Mouse (Mus musculus): Measurements from ENCODE around the gene 2410131K14Rik. TPM values are rescaled to one million over a fixed set of nuclear protein-coding genes. Genes with fewer than 3 reads are reported as not detected.

The 2410131K14Rik gene
- polyA plus RNA-seq, 1 experiment, result 3.8 TPM

DNA sequence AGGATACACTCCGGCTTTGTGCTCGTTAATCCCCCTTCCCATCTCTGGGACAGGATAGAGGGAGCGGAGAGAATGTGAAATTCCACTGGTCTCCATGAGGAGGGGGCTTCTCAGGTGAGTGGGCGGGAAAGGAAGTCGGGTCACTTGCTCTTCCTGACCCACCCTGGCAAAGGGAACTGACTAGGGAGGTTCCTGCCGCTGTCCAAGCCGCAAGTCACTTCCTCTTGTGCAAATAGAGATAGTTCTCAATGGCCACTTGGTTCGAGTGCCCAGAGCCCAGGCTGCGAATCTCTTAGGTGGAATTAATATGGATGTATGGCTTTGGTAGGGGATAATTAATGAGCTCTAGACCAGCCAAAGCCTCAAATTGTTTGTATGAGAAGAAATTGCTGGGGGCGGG is 15.0 kb downstream of the 2410131K14Rik start:
- Histone ChIP-seq H3K4me1 (ENCODE audit: control insufficient read depth, insufficient read depth, insufficient read length, low read length) (no peaks in the 10 kb centered on the region), H3K27me3 (ENCODE audit: control insufficient read depth, insufficient read depth, low read length) (no peaks in the 10 kb centered on the region), H3K36me3 (ENCODE audit: control insufficient read depth, insufficient read depth, low read length) (peaks cover 46% of the 10 kb centered on the region), H3K4me3 (ENCODE audit: low read depth, low read length) (no peak overlapping the region), H3K27ac (ENCODE audit: insufficient read depth, low read depth, low read length) (no peak overlapping the region)
- TF ChIP-seq POLR2A (IDR thresholded peaks at IDR 0.05; ENCODE audit: low read depth, low read length) (no peak), CTCF (IDR thresholded peaks at IDR 0.05; ENCODE audit: extremely low read depth, insufficient read length, insufficient replicate concordance, low read depth, low read length) (no peak)
- WGBS, result 82% methylated on average over 10 of the region's 10 CpGs

DNA sequence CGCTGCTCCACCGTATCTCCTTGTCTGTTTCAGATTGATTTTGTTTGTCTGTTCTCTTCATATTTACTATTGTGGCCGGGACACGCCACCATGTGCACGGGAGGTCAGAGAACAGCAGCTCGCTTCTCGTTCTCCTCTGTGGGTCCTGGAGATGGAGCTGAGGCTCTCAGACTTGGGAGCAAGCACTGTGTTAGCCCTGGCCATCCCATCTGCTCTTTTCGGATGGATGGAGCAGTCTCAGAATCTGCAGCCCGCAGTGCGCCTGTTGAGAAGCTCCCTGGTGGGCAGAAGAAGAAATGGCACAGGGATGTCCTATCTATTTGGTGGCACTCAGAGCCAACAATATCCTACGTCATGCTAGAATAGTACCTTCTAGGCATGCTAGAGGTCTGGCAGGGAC is 15.6 kb downstream of the 2410131K14Rik start:
- H3K4me1 ChIP-seq (ENCODE audit: control insufficient read depth, insufficient read depth, insufficient read length, low read length), result no peaks in the 10 kb centered on the region
- 91% methylated on average over 11 of the region's 11 CpGs for WGBS
- H3K27me3 ChIP-seq (ENCODE audit: control insufficient read depth, insufficient read depth, low read length), result no peaks in the 10 kb centered on the region
- H3K36me3 ChIP-seq (ENCODE audit: control insufficient read depth, insufficient read depth, low read length), result peaks cover 46% of the 10 kb centered on the region
- H3K27ac ChIP-seq (ENCODE audit: insufficient read depth, low read depth, low read length), result no peak overlapping the region
- TF ChIP-seq CTCF (IDR thresholded peaks at IDR 0.05; ENCODE audit: extremely low read depth, insufficient read length, insufficient replicate concordance, low read depth, low read length) (no peak), POLR2A (IDR thresholded peaks at IDR 0.05; ENCODE audit: low read depth, low read length) (no peak)
- no peak overlapping the region for H3K4me3 ChIP-seq (ENCODE audit: low read depth, low read length)

DNA sequence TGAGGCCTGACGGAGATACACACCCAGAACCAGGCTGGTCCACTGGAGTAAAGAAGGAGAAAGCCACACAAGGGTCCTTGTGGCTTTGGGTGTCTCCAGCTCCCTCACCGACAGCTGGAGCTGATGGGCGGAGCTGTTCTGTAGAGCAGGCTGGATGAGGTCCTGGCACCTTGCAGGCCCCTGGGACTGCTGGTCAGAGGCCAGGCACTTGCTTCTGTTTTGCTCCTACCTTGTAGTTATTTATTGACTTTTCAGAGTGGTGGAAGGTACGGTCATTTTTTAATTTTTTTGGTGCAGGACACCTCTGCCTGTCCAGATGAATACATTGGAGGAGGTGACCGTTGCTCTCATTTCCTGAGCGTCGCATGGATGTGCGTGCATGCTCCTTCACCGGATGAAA is 16.2 kb downstream of the 2410131K14Rik start:
- no peaks in the 10 kb centered on the region for H3K4me1 ChIP-seq (ENCODE audit: control insufficient read depth, insufficient read depth, insufficient read length, low read length)
- no peak overlapping the region for H3K27ac ChIP-seq (ENCODE audit: insufficient read depth, low read depth, low read length)
- no peak overlapping the region for H3K4me3 ChIP-seq (ENCODE audit: low read depth, low read length)
- H3K27me3 ChIP-seq (ENCODE audit: control insufficient read depth, insufficient read depth, low read length), result no peaks in the 10 kb centered on the region
- whole genome bisulfite sequencing, result 91% methylated on average over 9 of the region's 9 CpGs
- H3K36me3 ChIP-seq (ENCODE audit: control insufficient read depth, insufficient read depth, low read length), result peaks cover 46% of the 10 kb centered on the region
- TF ChIP-seq POLR2A (IDR thresholded peaks at IDR 0.05; ENCODE audit: low read depth, low read length) (no peak), CTCF (IDR thresholded peaks at IDR 0.05; ENCODE audit: extremely low read depth, insufficient read length, insufficient replicate concordance, low read depth, low read length) (no peak)

DNA sequence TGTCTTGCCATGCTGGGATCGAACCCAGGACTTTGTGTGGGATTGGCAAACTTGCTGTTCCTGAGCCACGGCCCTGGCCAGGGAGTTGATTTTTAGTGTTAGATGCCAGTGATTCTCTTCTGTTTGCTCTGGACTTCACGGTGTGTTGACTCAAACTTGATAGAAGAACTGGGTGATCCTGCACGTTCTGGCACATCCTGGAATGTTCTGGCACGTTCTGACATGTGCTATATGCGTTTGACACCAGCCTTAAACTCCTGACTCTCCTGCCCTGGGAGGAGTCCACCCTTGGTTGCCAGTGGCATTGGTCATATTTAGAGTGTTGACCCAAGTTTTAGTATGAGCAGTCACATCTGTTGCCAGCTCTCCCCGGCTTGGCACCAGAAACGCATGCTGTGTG is 17.4 kb downstream of the 2410131K14Rik start:
- Histone ChIP-seq H3K27me3 (ENCODE audit: control insufficient read depth, insufficient read depth, low read length) (no peaks in the 10 kb centered on the region), H3K4me3 (ENCODE audit: low read depth, low read length) (no peak overlapping the region), H3K4me1 (ENCODE audit: control insufficient read depth, insufficient read depth, insufficient read length, low read length) (no peaks in the 10 kb centered on the region), H3K36me3 (ENCODE audit: control insufficient read depth, insufficient read depth, low read length) (peaks cover 39% of the 10 kb centered on the region), H3K27ac (ENCODE audit: insufficient read depth, low read depth, low read length) (no peak overlapping the region)
- TF ChIP-seq POLR2A (IDR thresholded peaks at IDR 0.05; ENCODE audit: low read depth, low read length), result no peak
- WGBS, result 81% methylated on average over 8 of the region's 8 CpGs

DNA sequence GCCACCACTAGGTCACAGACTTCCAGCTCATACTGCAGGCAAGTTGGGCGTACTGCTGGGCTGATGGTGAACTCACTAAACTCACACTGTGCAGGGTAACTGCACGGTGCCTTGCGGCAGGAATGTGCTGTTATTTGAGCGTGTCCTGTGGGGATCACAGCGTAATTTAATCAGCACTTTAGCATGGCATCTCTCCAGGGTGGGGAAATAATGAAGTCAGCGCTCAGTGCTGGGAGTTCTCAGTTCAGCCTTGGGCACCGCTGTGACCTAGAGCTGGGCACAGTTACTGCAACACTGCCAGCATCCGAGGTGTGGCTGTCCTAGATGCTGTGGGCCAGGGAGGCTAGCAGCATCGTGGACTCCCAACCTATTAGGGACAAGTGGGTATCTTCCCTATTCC is 19.3 kb downstream of the 2410131K14Rik start:
- H3K4me3 ChIP-seq (ENCODE audit: low read depth, low read length), result no peak overlapping the region
- H3K4me1 ChIP-seq (ENCODE audit: control insufficient read depth, insufficient read depth, insufficient read length, low read length), result no peaks in the 10 kb centered on the region
- peaks cover 26% of the 10 kb centered on the region for H3K36me3 ChIP-seq (ENCODE audit: control insufficient read depth, insufficient read depth, low read length)
- no peak overlapping the region for H3K27ac ChIP-seq (ENCODE audit: insufficient read depth, low read depth, low read length)
- no peak for TF ChIP-seq CTCF (IDR thresholded peaks at IDR 0.05; ENCODE audit: extremely low read depth, insufficient read length, insufficient replicate concordance, low read depth, low read length)
- TF ChIP-seq POLR2A (IDR thresholded peaks at IDR 0.05; ENCODE audit: low read depth, low read length), result no peak
- H3K27me3 ChIP-seq (ENCODE audit: control insufficient read depth, insufficient read depth, low read length), result no peaks in the 10 kb centered on the region
- 85% methylated on average over 9 of the region's 9 CpGs for WGBS

DNA sequence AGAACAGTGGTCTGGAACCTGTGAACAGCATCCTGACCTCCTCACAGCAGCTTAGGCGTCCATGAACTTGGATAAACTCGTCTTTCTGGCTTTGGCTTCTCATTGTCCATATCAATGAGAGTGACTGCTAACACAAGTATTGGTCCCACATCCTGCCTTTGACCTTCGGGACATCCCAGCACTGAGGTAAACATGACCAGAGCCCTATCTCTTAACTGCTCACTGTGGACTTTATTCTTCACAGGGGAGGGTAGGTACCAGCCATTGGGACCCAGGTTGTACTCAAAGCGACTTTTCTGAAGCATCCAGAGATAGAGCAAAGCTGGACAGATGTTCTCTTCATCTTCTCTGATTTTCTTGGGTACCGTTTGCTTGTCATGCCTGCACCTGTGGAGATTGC is 20.3 kb downstream of the 2410131K14Rik start:
- Histone ChIP-seq H3K36me3 (ENCODE audit: control insufficient read depth, insufficient read depth, low read length) (peaks cover 20% of the 10 kb centered on the region), H3K27ac (ENCODE audit: insufficient read depth, low read depth, low read length) (no peak overlapping the region), H3K4me3 (ENCODE audit: low read depth, low read length) (no peak overlapping the region), H3K27me3 (ENCODE audit: control insufficient read depth, insufficient read depth, low read length) (no peaks in the 10 kb centered on the region), H3K4me1 (ENCODE audit: control insufficient read depth, insufficient read depth, insufficient read length, low read length) (no peaks in the 10 kb centered on the region)
- TF ChIP-seq POLR2A (IDR thresholded peaks at IDR 0.05; ENCODE audit: low read depth, low read length), result no peak
- TF ChIP-seq CTCF (IDR thresholded peaks at IDR 0.05; ENCODE audit: extremely low read depth, insufficient read length, insufficient replicate concordance, low read depth, low read length), result no peak
- 71% methylated on average over 5 of the region's 5 CpGs for WGBS

DNA sequence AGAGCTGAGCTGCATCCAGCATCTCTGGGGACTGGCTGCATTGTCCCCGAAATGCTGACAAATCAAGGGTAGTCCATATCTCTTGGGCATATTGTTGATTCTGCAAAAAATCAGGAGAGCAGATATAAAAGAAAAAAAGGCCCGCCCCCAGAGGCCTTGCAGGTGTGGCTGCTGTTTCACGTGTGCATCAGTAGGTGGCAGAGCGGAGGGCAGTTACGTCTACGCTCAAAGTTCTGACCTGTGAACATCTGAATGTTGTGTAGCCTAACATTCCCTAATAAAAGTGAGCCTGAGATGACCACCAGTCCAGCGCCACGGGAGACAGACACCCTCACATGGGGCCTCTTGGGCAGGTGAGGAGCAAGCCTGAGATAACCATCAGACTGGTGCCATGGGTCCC is 21.3 kb downstream of the 2410131K14Rik start:
- H3K4me1 ChIP-seq (ENCODE audit: control insufficient read depth, insufficient read depth, insufficient read length, low read length), result no peaks in the 10 kb centered on the region
- H3K36me3 ChIP-seq (ENCODE audit: control insufficient read depth, insufficient read depth, low read length), result peaks cover 11% of the 10 kb centered on the region; the same call in 1 of the 2 replicates
- no peaks in the 10 kb centered on the region for H3K27me3 ChIP-seq (ENCODE audit: control insufficient read depth, insufficient read depth, low read length)
- no peak overlapping the region for H3K4me3 ChIP-seq (ENCODE audit: low read depth, low read length)
- no peak for TF ChIP-seq POLR2A (IDR thresholded peaks at IDR 0.05; ENCODE audit: low read depth, low read length)
- TF ChIP-seq CTCF (IDR thresholded peaks at IDR 0.05; ENCODE audit: extremely low read depth, insufficient read length, insufficient replicate concordance, low read depth, low read length), result peak; percentile 45; the same call in 1 of the 2 replicates
- no peak overlapping the region for H3K27ac ChIP-seq (ENCODE audit: insufficient read depth, low read depth, low read length)
- WGBS, result 20% methylated on average over 8 of the region's 8 CpGs

DNA sequence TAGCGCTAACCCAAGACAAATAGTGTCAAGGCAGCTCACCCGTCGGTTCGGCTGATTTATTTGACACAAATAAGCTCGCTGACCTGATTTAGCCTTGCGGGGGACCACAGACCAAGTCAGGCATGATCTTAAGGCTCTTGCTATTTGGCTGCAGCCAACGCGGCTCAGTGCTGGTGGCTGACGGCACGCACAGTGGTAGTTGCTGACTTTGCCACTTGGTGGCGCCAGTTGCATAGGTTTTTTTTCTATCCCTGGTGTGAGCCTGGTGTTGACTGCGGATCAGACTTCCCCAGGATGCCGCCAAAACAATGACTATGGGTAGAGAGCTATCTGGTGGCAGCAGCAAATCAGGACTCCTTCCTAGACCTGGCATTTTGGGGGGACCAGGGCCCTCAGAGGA is 24.0 kb downstream of the 2410131K14Rik start:
- Histone ChIP-seq H3K27me3 (ENCODE audit: control insufficient read depth, insufficient read depth, low read length) (no peaks in the 10 kb centered on the region), H3K36me3 (ENCODE audit: control insufficient read depth, insufficient read depth, low read length) (no peaks in the 10 kb centered on the region), H3K4me1 (ENCODE audit: control insufficient read depth, insufficient read depth, insufficient read length, low read length) (peaks cover 2% of the 10 kb centered on the region; the same call in 1 of the 2 replicates), H3K4me3 (ENCODE audit: low read depth, low read length) (no peak overlapping the region), H3K27ac (ENCODE audit: insufficient read depth, low read depth, low read length) (no peak overlapping the region)
- WGBS, result 1% methylated on average over 13 of the region's 13 CpGs
- TF ChIP-seq CTCF (IDR thresholded peaks at IDR 0.05; ENCODE audit: extremely low read depth, insufficient read length, insufficient replicate concordance, low read depth, low read length), result peak; percentile 77; the same call in 1 of the 2 replicates
- no peak for TF ChIP-seq POLR2A (IDR thresholded peaks at IDR 0.05; ENCODE audit: low read depth, low read length)

All from small intestine, adult 2 months (tissue).